Mouse (Mus musculus): Measurements from ENCODE around the gene Sorcs3.

DNA sequence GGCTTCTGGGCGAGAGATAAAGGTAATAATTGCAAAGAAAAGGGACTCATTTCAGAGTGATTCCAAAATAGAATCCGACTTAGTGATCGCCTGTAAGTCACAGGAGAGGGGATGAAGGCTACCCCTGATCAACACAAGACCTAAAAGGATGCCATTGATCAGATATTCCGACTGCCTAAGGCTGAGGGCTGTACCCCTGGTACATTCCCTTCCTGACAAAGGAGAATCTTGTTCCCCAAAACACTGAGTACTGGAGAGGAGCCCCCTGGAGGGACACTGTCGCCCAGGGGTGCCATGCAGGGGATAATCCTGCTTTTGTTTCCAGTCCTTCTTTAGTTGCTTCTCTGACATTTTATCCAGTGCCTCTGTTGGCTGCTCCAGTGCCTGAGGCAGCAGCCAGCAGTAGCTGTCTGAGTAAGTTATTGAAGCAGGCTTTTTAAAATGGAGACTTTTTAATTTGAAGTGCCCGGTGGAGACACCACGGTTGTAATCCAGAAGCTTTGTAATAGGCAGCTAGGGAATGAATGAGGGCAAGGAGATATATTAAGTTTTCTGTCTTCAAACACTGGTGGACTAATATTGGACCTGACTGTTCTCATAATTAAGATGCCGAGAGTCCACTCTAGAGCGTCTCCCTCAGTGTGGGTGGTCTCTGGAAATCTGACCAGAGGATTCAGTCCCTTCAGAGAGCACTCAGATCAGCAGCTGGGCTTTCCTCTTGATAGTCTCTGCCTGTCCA is 342.5 kb downstream of the Sorcs3 start:
- TF ChIP-seq CTCF (conservative IDR thresholded peaks at IDR 0.05; ENCODE audit: low read length) (no peak), NANOG (IDR thresholded peaks at IDR 0.05; ENCODE audit: borderline replicate concordance, low read length) (no peak), POU5F1 (IDR thresholded peaks at IDR 0.05; ENCODE audit: borderline replicate concordance, low read length) (no peak)
